Mouse (Mus musculus) embryonic facial prominence, embryonic 13.5 days (tissue): ENCODE data around the gene Oaz2. TPM values are rescaled to one million over a fixed set of nuclear protein-coding genes. Genes with fewer than 3 reads are reported as not detected.

Source experiments
- ATAC-seq: fragments of 200-750 bp; cut with Nextera tagmentation; 2 replicates; pipeline ENCODE4 v1.8.0; 2017; ENCODE audit warnings: low read depth; ENCODE audit not compliant: insufficient number of reproducible peaks, insufficient read depth, low FRiP score, low TSS enrichment
- H3K27ac ChIP-seq: fragments of 300-500 bp; sonication (generic); 2 replicates; pipeline ENCODE4 v1.5.1; 2015; ENCODE audit warnings: moderate library complexity, mild to moderate bottlenecking, inconsistent platforms
- H3K27me3 ChIP-seq: fragments of 300-500 bp; sonication (generic); 2 replicates; pipeline ENCODE4 v1.6.1; 2015; ENCODE audit warnings: mild to moderate bottlenecking, inconsistent platforms
- H3K36me3 ChIP-seq: fragments of 300-500 bp; sonication (generic); 2 replicates; pipeline ENCODE4 v1.6.1; 2015; ENCODE audit warnings: mild to moderate bottlenecking, inconsistent platforms
- H3K4me1 ChIP-seq: fragments of 300-500 bp; sonication (generic); 2 replicates; pipeline ENCODE4 v1.6.1; 2015; ENCODE audit warnings: inconsistent platforms
- H3K4me2 ChIP-seq: fragments of 300-500 bp; sonication (generic); 2 replicates; pipeline ENCODE4 v1.6.1; 2015; ENCODE audit warnings: moderate library complexity, mild to moderate bottlenecking, inconsistent platforms
- H3K4me3 ChIP-seq: fragments of 300-500 bp; sonication (generic); 2 replicates; pipeline ENCODE4 v1.5.1; 2015; ENCODE audit warnings: mild to moderate bottlenecking, inconsistent platforms
- H3K9ac ChIP-seq: fragments of 300-500 bp; sonication (generic); 2 replicates; pipeline ENCODE4 v1.6.1; 2015; ENCODE audit warnings: mild to moderate bottlenecking, inconsistent platforms
- H3K9me3 ChIP-seq: fragments of 300-500 bp; sonication (generic); 2 replicates; pipeline ENCODE4 v1.6.1; 2016; ENCODE audit warnings: inconsistent platforms
- WGBS: fragments of 180-500 bp; shearing (Covaris S2); methylation state at CpG from one replicate; pipeline ENCODE4 v1.1.7; 2015; ENCODE audit warnings: mixed read lengths; 5-methylcytosine and 5-hydroxymethylcytosine counted together
- polyA plus RNA-seq: library from polyadenylated mRNA; unstranded; fragments of >200 nt; fragmentation: Nextera tagmentation; extraction: Ambion mirVana; gene quantifications from 2 replicates; pipeline ENCODE4 v1.2.1, GENCODE M21; 2015

Gene Oaz2
- polyA plus RNA-seq, 1 experiment from 2014 or later = 295 TPM

DNA sequence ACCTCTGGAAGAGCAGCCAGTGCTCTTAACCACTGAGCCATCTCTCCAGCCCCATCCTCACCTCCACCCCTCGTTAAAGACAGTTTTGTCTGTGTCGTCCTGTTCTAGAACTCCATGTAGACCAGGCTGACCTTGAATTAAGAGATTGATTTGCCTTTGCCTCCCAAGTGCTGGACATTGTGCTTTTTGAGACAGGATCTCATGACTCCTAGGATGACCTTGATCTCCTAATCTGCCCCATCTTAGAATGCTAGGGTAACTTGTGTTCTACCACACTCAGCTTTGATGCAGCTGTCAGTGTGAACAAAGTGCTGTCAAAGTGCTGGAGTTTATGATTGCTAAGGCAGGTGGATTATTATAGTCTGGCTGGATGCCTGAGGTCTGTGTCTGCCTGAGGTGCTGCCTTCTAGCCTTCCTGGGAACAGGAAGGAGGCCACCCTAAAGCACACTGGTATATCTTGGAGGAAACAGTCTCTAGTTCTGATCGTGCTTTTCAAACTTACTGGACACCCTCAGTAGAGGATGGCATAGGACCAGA lies 13.0 kb upstream of the Oaz2 start:
- H3K4me2 ChIP-seq = no peak overlapping the region
- 84% methylated on average over 3 of the region's 3 CpGs for WGBS

DNA sequence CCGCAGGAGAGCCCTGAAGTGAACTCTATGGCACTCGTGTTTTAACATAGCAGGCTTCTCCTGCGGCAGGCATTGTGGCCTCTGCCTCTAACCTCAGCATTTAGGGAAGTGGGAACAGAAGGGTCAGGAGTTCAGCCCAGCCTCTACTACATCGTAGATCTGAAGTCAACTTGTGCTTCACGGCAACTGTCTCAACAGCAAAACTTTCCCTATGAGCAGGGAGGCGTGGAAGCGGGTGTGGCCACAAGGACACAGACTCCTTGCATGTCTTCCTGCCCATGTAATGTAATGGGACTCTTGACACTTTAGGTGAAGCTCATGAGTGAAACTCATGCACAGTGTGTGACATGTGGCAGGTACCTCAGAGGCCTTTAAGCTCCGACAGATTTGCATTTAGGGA lies 12.3 kb upstream of the Oaz2 start:
- 82% methylated on average over 8 of the region's 8 CpGs for WGBS
- no peak for ATAC-seq
- H3K4me3 ChIP-seq = no peak overlapping the region

More for the DNA sequence above, 13.0 kb upstream of the Oaz2 start:
- Histone ChIP-seq H3K27me3 (no peaks in the 10 kb centered on the region), H3K9ac (no peak overlapping the region), H3K27ac (no peak overlapping the region), H3K9me3 (no peaks in the 10 kb centered on the region), H3K36me3 (no peaks in the 10 kb centered on the region), H3K4me1 (no peaks in the 10 kb centered on the region), H3K4me3 (no peak overlapping the region)
- ATAC-seq = no peak

DNA sequence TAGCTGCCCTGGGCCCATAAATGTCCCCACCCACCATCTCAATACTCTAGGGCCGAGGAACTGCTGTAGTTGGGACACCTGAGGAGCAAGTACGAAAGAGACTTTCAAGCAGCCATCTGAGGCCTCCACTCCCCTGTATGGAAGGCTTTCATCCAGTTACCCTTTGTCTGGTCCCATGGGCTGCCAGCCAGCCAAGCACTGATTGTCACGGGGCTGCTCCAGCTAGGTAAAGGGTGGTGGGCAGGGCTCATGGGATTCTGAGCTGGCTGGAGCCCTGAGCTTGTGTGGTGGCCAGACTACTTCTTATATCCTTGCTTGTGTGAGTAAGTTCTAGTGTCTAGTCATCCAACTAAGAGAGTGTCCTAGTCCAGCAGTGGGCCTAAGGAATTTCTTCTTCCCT lies 10.6 kb upstream of the Oaz2 start:
- H3K9me3 ChIP-seq = no peaks in the 10 kb centered on the region
- no peaks in the 10 kb centered on the region for H3K27me3 ChIP-seq
- H3K4me3 ChIP-seq = no peak overlapping the region
- no peak overlapping the region for H3K27ac ChIP-seq
- ATAC-seq = no peak
- no peaks in the 10 kb centered on the region for H3K36me3 ChIP-seq
- no peak overlapping the region for H3K9ac ChIP-seq
- H3K4me2 ChIP-seq = no peak overlapping the region
- no peaks in the 10 kb centered on the region for H3K4me1 ChIP-seq
- WGBS = 80% methylated on average over 3 of the region's 3 CpGs

More for the DNA sequence above, 12.3 kb upstream of the Oaz2 start:
- Histone ChIP-seq H3K27me3 (no peaks in the 10 kb centered on the region), H3K36me3 (no peaks in the 10 kb centered on the region), H3K27ac (no peak overlapping the region), H3K4me1 (no peaks in the 10 kb centered on the region), H3K4me2 (no peak overlapping the region), H3K9ac (no peak overlapping the region), H3K9me3 (no peaks in the 10 kb centered on the region)

DNA sequence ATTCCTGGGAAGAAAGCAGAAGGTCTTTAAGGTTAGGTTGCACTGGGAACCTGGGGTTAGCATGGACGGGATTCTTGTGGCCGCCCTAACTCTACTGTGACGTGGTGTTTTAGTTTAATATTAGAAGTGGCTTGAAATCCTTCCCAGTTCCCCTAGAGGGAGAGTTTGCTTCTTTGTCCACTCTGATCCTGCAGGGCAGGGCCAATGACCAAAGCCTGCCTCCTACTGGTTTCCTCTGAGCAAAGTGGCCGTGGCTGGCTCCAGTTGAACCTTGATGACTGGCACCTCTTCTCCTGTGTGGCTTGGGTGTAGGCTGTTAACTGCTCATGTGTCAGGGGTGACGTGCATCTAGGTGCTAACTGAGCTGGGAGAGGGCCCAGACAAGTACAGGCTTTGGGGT lies 6.8 kb upstream of the Oaz2 start:
- no peaks in the 10 kb centered on the region for H3K9me3 ChIP-seq
- 64% methylated on average over 5 of the region's 5 CpGs for WGBS
- no peak for ATAC-seq

DNA sequence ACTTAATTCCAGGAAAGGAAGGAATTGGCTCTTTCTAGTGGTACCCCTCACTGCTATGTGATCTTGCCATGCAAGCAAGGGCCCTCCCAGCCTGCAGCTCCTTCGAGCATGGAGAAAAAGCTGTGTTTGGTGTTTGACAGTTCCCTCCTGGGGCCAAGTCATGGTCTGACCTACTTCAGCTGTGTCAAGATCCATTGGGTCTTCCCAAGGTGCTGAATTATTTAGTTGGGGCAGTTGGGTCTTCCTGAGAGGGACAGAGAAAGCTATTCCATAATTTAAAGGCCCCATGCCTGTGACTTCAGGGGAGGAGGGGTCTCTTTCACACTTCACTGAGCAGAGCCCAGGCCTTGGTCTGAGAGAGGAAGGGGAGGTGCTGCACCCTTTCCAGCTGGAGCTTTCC lies 6.3 kb upstream of the Oaz2 start:
- no peak overlapping the region for H3K4me2 ChIP-seq
- no peak overlapping the region; the same call in 1 of the 2 replicates for H3K27ac ChIP-seq
- H3K36me3 ChIP-seq = no peaks in the 10 kb centered on the region
- no peak overlapping the region for H3K4me3 ChIP-seq
- WGBS = 59% methylated on average over 1 of the region's 1 CpGs
- H3K9ac ChIP-seq = no peak overlapping the region
- no peaks in the 10 kb centered on the region for H3K4me1 ChIP-seq
- no peak for ATAC-seq
- no peaks in the 10 kb centered on the region for H3K9me3 ChIP-seq
- H3K27me3 ChIP-seq = no peaks in the 10 kb centered on the region

More for the DNA sequence above, 6.8 kb upstream of the Oaz2 start:
- Histone ChIP-seq H3K4me1 (no peaks in the 10 kb centered on the region), H3K4me3 (no peak overlapping the region), H3K9ac (no peak overlapping the region), H3K4me2 (no peak overlapping the region), H3K36me3 (no peaks in the 10 kb centered on the region), H3K27ac (no peak overlapping the region), H3K27me3 (no peaks in the 10 kb centered on the region)

DNA sequence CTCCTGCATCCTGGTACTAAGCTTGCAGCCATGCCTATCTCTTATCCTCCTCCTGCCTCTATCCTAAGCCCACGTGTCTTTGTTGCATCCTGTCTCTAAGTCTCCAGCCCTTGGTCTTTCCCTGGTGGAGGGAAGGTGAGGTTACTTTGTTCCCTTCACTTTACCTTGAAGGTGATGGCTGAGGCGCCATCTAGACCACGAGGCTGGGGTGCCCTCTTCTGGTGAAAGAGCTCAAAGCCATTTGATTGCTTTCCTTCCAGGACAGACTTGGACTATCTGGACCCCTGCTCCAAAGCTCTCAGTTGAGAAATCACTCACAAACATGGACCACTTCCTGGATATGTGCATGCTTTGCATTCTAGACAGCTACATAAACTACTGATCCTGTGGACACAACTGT lies 3.6 kb upstream of the Oaz2 start:
- Histone ChIP-seq H3K4me2 (no peak overlapping the region), H3K9me3 (no peaks in the 10 kb centered on the region), H3K4me1 (no peaks in the 10 kb centered on the region), H3K27ac (no peak overlapping the region), H3K4me3 (no peak overlapping the region), H3K9ac (no peak overlapping the region), H3K36me3 (no peaks in the 10 kb centered on the region), H3K27me3 (no peaks in the 10 kb centered on the region)
- no peak for ATAC-seq
- 3% methylated on average over 3 of the region's 3 CpGs for WGBS

DNA sequence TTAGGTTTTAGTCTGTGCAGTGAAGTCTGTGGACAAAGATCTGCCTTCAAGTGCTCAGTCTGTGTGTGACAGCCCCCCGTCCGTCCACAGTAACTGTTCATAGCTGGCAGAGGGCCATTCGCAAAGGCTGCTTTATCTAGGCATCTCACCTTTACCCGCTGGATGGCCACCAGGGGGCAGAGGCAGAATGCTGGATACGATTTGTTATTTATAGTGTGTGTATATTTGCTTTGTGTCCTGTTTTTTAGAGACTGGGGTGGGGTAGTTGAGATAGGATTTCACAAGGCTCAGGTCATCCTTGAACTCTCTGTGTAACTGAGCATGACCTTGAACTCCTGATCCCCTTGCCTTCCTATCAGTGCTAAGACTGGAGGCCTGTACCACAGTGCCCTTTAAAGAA lies 1.8 kb upstream of the Oaz2 start:
- 20% methylated on average over 5 of the region's 5 CpGs for WGBS
- H3K9ac ChIP-seq = no peak overlapping the region

DNA sequence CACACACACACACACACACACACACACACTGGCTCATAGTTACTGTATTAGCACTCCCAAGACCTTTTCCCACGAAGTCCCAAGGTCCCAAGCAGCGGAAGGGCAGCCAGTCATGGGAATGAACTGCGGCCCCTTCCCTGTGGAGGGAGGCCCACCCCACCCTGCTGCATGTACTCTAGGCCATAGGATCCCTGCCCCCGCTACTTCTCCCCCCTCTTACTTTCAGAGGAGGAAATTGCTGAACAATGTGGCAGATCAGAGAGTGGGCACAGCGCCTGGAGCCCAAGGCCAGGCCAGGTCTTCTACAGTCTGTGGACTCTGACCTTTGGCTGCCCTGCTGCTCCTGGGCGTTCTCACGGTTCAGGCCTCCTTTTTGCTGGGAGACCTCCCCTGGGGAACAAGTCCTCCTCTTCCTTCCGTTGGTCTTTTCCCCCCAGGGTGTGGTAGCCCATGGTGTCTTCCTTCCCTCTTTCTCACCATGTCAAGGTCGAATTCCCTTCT lies 3.7 kb downstream of the Oaz2 start:
- 45% methylated on average over 9 of the region's 9 CpGs for WGBS
- H3K27me3 ChIP-seq = no peaks in the 10 kb centered on the region
- no peak for ATAC-seq

More for the DNA sequence above, 1.8 kb upstream of the Oaz2 start:
- Histone ChIP-seq H3K4me3 (no peak overlapping the region), H3K36me3 (no peaks in the 10 kb centered on the region), H3K4me2 (no peak overlapping the region), H3K27ac (no peak overlapping the region), H3K4me1 (no peaks in the 10 kb centered on the region), H3K27me3 (no peaks in the 10 kb centered on the region), H3K9me3 (no peaks in the 10 kb centered on the region)
- no peak for ATAC-seq

DNA sequence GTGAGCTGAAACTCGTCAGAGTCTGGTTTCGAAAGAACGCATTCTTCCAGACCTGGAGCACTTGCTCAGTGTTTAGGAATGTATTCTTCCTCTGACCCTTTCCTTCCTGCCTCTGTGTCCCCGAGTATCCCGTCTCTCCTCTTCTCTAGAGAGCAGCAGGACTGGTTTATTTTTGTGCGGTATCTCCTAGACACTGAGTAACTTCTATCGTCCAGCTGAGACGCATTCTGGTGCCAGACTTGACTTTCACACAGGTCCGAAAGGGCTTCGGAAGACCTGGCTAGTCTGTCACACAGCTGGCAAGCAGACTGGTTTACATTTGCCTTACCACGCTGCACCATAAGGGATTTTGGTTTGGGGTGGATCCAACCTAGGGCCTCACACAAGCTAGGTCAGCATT lies 5.2 kb downstream of the Oaz2 start:
- peak overlapping the region; percentile 55 for H3K27ac ChIP-seq
- no peaks in the 10 kb centered on the region for H3K27me3 ChIP-seq
- no peaks in the 10 kb centered on the region for H3K36me3 ChIP-seq
- no peaks in the 10 kb centered on the region for H3K9me3 ChIP-seq
- no peak for ATAC-seq
- no peak overlapping the region for H3K4me3 ChIP-seq
- H3K9ac ChIP-seq = no peak overlapping the region
- WGBS = 56% methylated on average over 11 of the region's 11 CpGs
- no peak overlapping the region for H3K4me2 ChIP-seq
- H3K4me1 ChIP-seq = peaks cover 19% of the 10 kb centered on the region

More for the DNA sequence above, 3.7 kb downstream of the Oaz2 start:
- no peak overlapping the region for H3K9ac ChIP-seq
- H3K9me3 ChIP-seq = no peaks in the 10 kb centered on the region
- peaks cover 10% of the 10 kb centered on the region for H3K4me1 ChIP-seq
- no peak overlapping the region for H3K4me2 ChIP-seq
- H3K36me3 ChIP-seq = no peaks in the 10 kb centered on the region
- no peak overlapping the region for H3K4me3 ChIP-seq
- no peak overlapping the region for H3K27ac ChIP-seq

DNA sequence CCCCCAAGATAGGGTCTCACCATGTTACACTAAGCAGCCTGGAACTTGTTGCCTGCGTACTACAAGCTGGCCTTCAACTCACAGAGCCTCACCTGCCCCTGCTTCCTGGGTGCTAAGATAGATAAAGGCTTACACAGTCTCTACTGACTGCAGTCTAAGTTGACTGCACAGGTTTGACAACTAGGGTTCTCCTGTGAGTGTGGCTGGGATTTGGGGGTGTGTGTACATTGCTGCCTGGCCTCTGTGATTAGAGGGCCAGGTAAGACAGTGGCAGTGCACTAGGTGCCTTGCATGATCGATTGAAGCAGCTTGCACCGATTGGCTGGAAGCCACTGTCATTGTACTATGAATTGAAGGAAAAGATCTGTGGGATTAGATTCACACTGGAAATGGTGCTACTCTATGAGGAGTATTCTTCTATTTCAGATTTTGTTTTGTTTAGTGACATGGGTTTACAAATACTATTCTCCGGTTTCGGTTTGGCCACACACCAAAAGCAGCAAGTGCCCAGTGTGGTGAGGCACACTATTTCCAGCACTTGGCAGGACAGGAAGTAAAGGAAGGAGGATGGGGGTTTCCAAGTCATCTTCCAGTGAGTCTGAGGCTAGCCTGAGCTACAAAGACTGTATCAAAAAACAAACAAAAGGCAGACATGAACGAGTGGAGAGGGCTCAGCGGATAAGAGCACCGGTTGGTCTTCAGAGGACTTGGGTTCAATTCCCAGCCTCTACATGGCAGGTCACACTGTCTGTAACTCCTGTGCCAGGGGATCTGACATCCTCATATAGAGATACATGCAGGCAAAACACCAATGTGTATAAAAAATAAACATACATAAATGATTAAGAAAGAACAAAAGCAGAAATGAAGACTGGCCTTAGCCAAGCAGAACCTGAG lies 7.9 kb downstream of the Oaz2 start:
- WGBS = 54% methylated on average over 8 of the region's 8 CpGs
- no peaks in the 10 kb centered on the region for H3K36me3 ChIP-seq
- H3K4me3 ChIP-seq = peak overlapping the region; percentile 67
- no peaks in the 10 kb centered on the region for H3K9me3 ChIP-seq
- H3K4me1 ChIP-seq = peaks cover 46% of the 10 kb centered on the region
- H3K4me2 ChIP-seq = peak overlapping the region; percentile 91
- ATAC-seq = no peak
- H3K27me3 ChIP-seq = no peaks in the 10 kb centered on the region
- H3K9ac ChIP-seq = peak overlapping the region; percentile 84
- H3K27ac ChIP-seq = peak overlapping the region; percentile 55

DNA sequence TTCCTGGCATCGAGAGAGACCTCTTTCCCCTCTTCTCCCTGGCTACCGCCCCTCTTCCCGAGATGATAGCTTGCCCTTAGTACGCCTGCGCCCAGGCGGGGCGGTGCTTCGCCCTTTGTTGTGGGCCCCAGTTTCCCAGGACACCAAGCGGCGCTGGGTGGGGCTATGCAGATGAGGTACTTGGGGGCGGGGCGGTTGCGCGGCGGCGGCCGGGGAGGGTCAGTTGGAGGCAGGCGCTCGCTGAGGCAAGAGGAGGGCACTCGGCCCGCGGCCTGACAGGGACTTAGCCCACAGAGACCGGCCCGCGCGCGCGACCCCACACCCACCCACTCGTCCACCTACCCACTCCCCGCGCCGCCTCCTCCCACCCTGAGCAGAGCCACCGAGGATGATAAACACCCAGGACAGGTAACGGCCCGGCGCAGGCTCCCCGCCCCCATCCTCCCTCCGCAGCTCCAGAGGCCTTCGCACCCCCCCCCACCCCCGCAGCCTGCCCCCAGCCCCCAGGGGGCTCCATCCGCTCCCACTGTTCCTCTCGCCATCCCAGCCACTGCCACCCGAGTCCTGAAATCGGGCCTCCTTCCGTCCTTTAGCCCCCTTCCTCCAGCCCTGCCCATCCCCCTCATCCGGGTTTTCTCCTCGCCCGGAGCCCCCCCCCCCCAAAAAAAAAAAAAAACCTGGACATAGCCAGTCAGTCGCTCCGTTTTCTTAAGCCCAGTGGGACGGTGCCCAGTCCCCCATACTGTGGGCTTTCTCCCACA lies 8.7 kb downstream of the Oaz2 start:
- ATAC-seq = peak; percentile 97
- Histone ChIP-seq H3K4me2 (peak overlapping the region; percentile 91), H3K9ac (peak overlapping the region; percentile 84), H3K36me3 (no peaks in the 10 kb centered on the region), H3K27ac (peak overlapping the region; percentile 71), H3K27me3 (no peaks in the 10 kb centered on the region), H3K4me1 (peaks cover 52% of the 10 kb centered on the region), H3K4me3 (peak overlapping the region; percentile 67), H3K9me3 (no peaks in the 10 kb centered on the region)
- WGBS = under 1% methylated on average over 40 of the region's 51 CpGs
